Mouse (Mus musculus): ENCODE measurements at regions not wholly inside any gene's neighbourhood (a gene's known extent, or its start where the extent isn't known, plus 50 kb on each side); places are given as distances from the start of the nearest gene placed in this dataset.

DNA sequence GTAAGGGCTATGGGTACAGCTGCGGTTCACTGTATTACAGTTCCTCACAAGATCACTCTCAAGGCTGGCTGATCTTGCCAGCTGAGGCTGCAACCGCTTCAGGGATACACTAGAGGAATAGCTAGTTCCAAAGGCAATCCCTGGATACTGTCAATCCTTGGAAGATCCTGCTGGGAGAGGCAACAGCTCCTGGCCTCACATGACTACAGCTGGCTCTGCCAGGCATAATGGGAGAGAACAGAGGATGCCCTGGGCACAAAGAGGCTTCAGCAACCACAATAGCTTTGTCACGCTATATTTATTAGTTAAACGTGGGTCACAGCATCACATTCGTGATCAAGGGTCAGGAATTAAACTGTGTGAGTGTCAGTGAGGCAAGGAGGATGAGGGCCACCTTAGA, 94.3 kb upstream of the Supt20 start:
- H3K36me3 ChIP-seq (ENCODE audit: control insufficient read depth, insufficient read depth, low read length, poor library complexity, severe bottlenecking), result no peaks in the 10 kb centered on the region
- H3K27me3 ChIP-seq (ENCODE audit: control insufficient read depth, insufficient read depth, low read length, poor library complexity, severe bottlenecking), result no peaks in the 10 kb centered on the region
- no peak for DNase-seq (ENCODE audit: low read depth, low spot score)

DNA sequence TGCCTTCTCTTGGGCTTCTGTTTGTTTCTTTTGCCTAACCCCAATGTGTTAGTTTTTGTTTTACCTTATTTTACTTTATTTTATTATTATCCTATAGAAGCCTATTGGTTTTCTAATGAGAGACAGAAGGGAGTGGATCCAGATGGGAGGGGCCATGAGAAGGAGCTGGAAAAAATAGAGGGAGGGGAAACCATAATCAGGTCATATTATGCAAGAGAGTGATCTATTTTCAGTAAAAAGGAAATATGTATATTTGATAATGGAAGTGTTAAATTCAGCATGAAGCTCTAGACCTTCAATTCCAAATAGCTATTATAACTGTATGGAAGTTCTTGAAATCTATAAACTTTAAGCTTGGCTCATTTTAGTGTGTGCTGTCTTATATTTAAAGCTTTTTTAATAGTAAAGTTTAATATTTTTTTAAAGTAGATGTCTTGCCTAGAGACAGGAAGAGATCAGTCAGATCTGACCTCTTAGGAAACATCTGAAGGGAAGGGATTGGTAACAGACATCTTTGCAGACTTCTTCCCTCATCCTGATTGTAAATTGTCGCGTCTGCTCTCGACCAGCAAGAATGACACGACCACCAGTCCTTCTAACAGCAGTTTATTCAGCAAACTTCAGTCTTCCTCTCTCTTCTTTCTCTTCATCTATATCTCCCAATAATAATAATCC, 87.8 kb upstream of the Supt20 start:
- Histone ChIP-seq H3K27me3 (ENCODE audit: control insufficient read depth, insufficient read depth, low read length, poor library complexity, severe bottlenecking) (no peaks in the 10 kb centered on the region), H3K36me3 (ENCODE audit: control insufficient read depth, insufficient read depth, low read length, poor library complexity, severe bottlenecking) (no peaks in the 10 kb centered on the region)
- DNase-seq (ENCODE audit: low read depth, low spot score), result no peak

DNA sequence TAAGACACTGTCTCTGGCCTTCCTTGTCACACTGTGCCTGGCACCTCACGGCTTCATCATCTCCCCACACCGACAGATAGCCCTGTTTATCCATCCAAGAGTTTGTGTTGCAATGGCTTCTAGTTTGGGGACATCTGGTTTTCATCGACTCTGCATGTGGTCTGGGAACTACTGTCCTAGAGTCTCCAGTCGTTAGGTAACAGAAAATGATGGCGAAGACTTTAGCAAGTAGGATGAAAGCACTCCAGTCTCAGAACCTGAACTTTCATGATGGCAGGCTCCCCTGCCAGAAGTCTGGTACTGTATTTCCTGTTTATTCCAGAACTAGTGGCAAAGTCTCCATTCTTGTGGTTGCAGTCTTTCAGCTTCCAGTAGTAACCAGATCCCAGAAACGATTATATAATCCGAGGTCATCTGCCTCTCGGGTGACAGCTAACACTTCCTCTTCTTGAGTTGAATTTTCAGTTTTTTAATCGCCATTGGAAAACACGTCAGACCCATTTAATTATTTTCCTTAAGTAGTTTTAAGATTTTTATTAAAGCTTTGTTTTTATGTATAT, 81.1 kb upstream of the Supt20 start:
- Histone ChIP-seq H3K36me3 (ENCODE audit: control insufficient read depth, insufficient read depth, low read length, poor library complexity, severe bottlenecking) (no peaks in the 10 kb centered on the region), H3K27me3 (ENCODE audit: control insufficient read depth, insufficient read depth, low read length, poor library complexity, severe bottlenecking) (no peaks in the 10 kb centered on the region)
- DNase-seq (ENCODE audit: low read depth, low spot score), result no peak

DNA sequence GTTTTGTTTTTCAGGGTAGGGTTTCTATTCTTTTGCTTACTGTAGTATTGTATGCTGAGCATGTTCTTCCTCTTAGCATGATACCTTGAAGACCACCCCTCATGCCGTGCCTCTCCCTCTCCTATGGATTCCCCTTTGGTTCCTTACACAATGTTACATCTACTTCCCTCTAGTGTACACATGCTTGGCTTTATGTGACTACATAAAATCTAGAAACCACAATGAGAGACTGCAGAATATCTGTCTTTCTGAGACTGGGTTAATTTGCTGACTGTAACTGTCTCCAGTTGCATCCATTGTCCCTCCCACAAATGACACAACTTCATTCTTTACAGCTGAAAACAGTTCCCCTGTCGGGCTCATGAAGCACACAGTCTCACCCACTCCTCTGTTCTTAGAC, 78.8 kb upstream of the Supt20 start:
- DNase-seq (ENCODE audit: low read depth, low spot score), result no peak
- Histone ChIP-seq H3K27me3 (ENCODE audit: control insufficient read depth, insufficient read depth, low read length, poor library complexity, severe bottlenecking) (no peaks in the 10 kb centered on the region), H3K36me3 (ENCODE audit: control insufficient read depth, insufficient read depth, low read length, poor library complexity, severe bottlenecking) (no peaks in the 10 kb centered on the region)

DNA sequence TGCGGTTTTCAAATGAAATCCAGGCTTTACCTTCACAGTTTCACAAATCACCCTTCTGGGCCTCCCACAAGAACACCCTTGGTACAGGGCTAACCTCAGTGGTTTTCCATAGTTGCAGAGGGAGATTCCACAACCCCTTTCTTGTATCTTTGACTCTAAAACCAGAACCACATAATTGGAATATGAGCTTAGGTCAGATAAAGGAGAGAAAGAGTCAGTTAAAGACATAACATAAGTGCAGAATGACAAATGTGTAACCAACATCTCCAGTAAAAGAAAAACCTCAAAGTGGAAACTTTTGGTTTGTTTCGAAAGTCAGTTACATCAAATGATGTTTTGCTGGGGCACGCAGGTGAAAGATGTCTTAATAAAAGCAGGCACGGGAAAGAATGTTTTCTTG, 75.3 kb upstream of the Supt20 start:
- Histone ChIP-seq H3K36me3 (ENCODE audit: control insufficient read depth, insufficient read depth, low read length, poor library complexity, severe bottlenecking) (no peaks in the 10 kb centered on the region), H3K27me3 (ENCODE audit: control insufficient read depth, insufficient read depth, low read length, poor library complexity, severe bottlenecking) (no peaks in the 10 kb centered on the region)
- DNase-seq (ENCODE audit: low read depth, low spot score), result no peak

DNA sequence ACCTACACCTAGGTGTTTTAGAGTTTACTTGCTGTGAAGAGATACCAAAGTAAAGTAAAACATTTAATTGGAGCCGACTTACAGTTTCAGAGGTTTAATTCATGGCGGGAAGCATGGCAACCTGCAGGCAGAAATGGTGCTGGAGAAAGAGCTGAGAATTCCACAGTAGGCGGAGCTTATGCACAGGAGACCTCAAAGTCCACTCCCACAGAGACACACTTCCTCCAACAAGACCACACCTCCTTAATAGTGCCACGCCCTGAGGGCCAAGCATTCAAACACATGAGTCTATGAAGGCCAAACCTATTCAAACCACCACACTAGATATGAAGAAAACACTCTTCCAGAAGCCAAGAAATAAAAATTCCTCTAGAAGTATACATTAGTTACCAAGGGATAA, 74.3 kb upstream of the Supt20 start:
- Histone ChIP-seq H3K36me3 (ENCODE audit: control insufficient read depth, insufficient read depth, low read length, poor library complexity, severe bottlenecking) (no peaks in the 10 kb centered on the region), H3K27me3 (ENCODE audit: control insufficient read depth, insufficient read depth, low read length, poor library complexity, severe bottlenecking) (no peaks in the 10 kb centered on the region)
- DNase-seq (ENCODE audit: low read depth, low spot score), result no peak

DNA sequence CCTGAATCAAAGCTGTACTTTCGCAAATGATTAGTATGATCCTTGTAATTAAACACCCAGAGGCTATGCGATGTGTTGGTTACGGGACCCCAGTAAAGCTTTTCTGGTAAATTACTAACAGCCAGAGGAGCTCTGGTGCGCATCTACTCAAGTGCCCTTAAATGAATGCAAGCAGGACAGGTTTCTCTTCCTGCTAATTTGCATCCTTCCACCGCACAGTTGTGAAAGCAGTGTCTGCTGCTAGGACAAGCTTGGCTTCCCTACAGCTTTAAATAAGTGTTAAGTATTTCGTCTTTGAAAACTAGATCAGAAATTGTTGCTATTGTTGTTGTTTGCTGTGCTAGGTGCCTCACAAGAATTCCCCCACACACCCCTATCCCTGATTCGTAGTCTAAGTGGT, 62.4 kb upstream of the Supt20 start:
- H3K27me3 ChIP-seq (ENCODE audit: control insufficient read depth, insufficient read depth, low read length, poor library complexity, severe bottlenecking), result no peaks in the 10 kb centered on the region
- H3K36me3 ChIP-seq (ENCODE audit: control insufficient read depth, insufficient read depth, low read length, poor library complexity, severe bottlenecking), result no peaks in the 10 kb centered on the region
- DNase-seq (ENCODE audit: low read depth, low spot score), result peak; percentile 69

DNA sequence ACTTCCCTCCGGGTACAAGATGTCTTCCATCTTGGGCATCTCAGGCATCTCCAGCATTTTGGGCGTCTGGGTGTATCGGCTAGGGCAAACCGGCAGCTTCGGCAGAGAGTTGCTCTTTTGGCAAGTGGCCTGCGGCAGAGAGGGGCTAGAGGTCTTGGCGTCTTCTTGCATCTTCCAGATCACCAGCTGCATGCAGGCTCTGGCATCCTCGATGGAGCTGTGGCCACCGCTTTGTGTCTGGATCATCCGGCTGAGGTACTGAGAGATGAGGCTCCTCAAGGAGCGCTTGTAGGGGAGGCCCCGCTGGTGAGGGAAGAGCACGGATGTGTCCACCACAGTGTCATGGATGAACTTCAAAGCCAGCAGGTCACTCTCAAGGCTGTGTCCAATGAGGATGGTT, 59.9 kb upstream of the Supt20 start:
- no peak for DNase-seq (ENCODE audit: low read depth, low spot score)
- no peaks in the 10 kb centered on the region for H3K27me3 ChIP-seq (ENCODE audit: control insufficient read depth, insufficient read depth, low read length, poor library complexity, severe bottlenecking)
- H3K36me3 ChIP-seq (ENCODE audit: control insufficient read depth, insufficient read depth, low read length, poor library complexity, severe bottlenecking), result no peaks in the 10 kb centered on the region

DNA sequence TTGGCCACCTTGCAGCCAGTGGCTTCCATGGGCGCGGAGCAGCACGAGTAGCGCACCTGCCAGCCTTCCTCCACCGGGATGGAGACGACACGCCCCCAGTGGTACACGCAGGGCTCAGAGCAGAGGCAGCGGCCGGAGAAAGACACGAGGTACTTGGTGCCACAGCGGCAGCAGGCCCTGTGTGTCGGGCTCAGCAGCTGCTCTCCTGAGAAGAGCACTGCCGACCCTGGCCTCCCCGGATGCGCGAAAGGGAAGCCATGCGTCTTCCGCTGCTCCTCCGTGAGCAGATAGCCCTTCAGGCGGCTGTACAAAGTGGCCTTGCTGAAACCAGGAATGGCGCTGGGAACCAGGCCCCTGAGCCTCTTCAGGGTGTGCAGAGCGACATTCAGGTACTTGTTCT, 59.2 kb upstream of the Supt20 start:
- Histone ChIP-seq H3K27me3 (ENCODE audit: control insufficient read depth, insufficient read depth, low read length, poor library complexity, severe bottlenecking) (no peaks in the 10 kb centered on the region), H3K36me3 (ENCODE audit: control insufficient read depth, insufficient read depth, low read length, poor library complexity, severe bottlenecking) (no peaks in the 10 kb centered on the region)
- DNase-seq (ENCODE audit: low read depth, low spot score), result no peak

DNA sequence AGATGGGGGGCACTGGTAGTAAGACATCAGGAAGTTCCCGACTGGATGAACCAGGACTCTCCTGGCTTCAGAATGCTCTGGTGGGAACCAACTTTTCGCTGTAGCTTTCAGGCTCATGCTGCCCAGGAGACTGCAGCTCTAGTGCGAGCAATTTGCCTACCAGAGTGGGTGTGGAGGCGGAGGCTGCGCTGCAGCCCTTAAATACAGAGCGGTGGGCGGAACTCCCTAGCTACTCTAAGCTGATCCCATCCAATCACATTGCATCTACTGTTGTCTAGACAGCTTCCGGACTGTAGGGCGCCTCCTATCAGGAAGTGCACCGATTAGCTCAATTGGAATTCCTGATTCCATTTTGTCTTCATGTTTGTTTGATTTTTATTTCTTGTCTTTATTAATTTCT, 58.2 kb upstream of the Supt20 start:
- DNase-seq (ENCODE audit: low read depth, low spot score), result no peak
- no peaks in the 10 kb centered on the region for H3K36me3 ChIP-seq (ENCODE audit: control insufficient read depth, insufficient read depth, low read length, poor library complexity, severe bottlenecking)
- H3K27me3 ChIP-seq (ENCODE audit: control insufficient read depth, insufficient read depth, low read length, poor library complexity, severe bottlenecking), result no peaks in the 10 kb centered on the region
